Mouse (Mus musculus) CH12.LX (cell line): ENCODE results near the gene Klhdc4. TPM values are rescaled to one million over a fixed set of nuclear protein-coding genes. Genes with fewer than 3 reads are reported as not detected.

Experiments
- DNase-seq: peaks from one replicate; pipeline ENCODE4 v3.0.0-alpha.2; 2013; ENCODE audit errors: extremely low read depth
- H3K27ac ChIP-seq: 2 replicates; pipeline ENCODE4 v1.5.1; 2012; ENCODE audit warnings: low read depth, mild to moderate bottlenecking, control low read depth, moderate library complexity; ENCODE audit not compliant: insufficient read depth
- H3K27me3 ChIP-seq: replicated peaks from 2 replicates; pipeline ENCODE3; 2012; ENCODE audit warnings: inconsistent platforms
- H3K36me3 ChIP-seq, 2 experiments: replicated peaks in 1 of 2; 2 replicates each; pipeline versions ENCODE3 to v1.6.1; 2012; ENCODE audit warnings: inconsistent platforms in 1 of 2, low read length in 1 of 2, mild to moderate bottlenecking in 1 of 2, mixed read lengths in 1 of 2, moderate library complexity in 1 of 2; ENCODE audit not compliant: control insufficient read depth in 1 of 2, insufficient read depth in 1 of 2
- H3K4me1 ChIP-seq, 2 experiments: 2 replicates each; pipeline ENCODE4 v1.6.1; 2012; ENCODE audit warnings: inconsistent platforms in 1 of 2, moderate library complexity in 1 of 2; ENCODE audit not compliant: insufficient read depth in 2 of 2, control insufficient read depth in 1 of 2
- H3K4me2 ChIP-seq: 2 replicates; pipeline ENCODE4 v1.6.1; 2012; ENCODE audit warnings: low read depth, mild to moderate bottlenecking, control low read depth; ENCODE audit not compliant: poor library complexity, insufficient read depth, severe bottlenecking
- H3K4me3 ChIP-seq, 3 experiments: fragments of 150-350 bp in 1 of 3; sonication (generic) in 1 of 3; replicated peaks in 1 of 3; 2 replicates each; pipeline versions ENCODE3 to v1.5.1; 2011 to 2012; ENCODE audit warnings: low read depth in 2 of 3, low read length in 2 of 3, mild to moderate bottlenecking in 2 of 3, moderate library complexity in 2 of 3, control low read depth in 1 of 3, improper control_type of control experiment in 1 of 3, inconsistent platforms in 1 of 3, mixed read lengths in 1 of 3; ENCODE audit not compliant: poor library complexity in 1 of 3
- H3K79me2 ChIP-seq: replicated peaks from 2 replicates; pipeline ENCODE4 v1.6.1; 2012; ENCODE audit warnings: mild to moderate bottlenecking, moderate library complexity; ENCODE audit not compliant: control insufficient read depth, poor library complexity, insufficient read depth, severe bottlenecking; ENCODE audit errors: extremely low read depth
- H3K9ac ChIP-seq: 2 replicates; pipeline ENCODE4 v1.6.1; 2012; ENCODE audit warnings: low read depth, mild to moderate bottlenecking, control low read depth, moderate library complexity; ENCODE audit not compliant: insufficient read depth
- H3K9me3 ChIP-seq: replicated peaks from 2 replicates; pipeline ENCODE3; 2012; ENCODE audit warnings: low read length, inconsistent platforms, mixed read lengths
- BHLHE40 ChIP-seq: IDR thresholded peaks from 2 replicates; pipeline ENCODE4 v1.6.1; 2011; ENCODE audit warnings: mild to moderate bottlenecking, low read depth, low read length, improper control_type of control experiment
- CHD1 ChIP-seq: IDR thresholded peaks from 2 replicates; pipeline ENCODE4 v1.6.1; 2012; ENCODE audit warnings: low read depth, low read length, improper control_type of control experiment, inconsistent platforms
- CHD2 ChIP-seq: IDR thresholded peaks from 2 replicates; pipeline ENCODE4 v1.6.1; 2011; ENCODE audit warnings: low read length, improper control_type of control experiment
- CTCF ChIP-seq, 2 experiments: IDR thresholded peaks in 1 of 2; conservative IDR thresholded peaks in 1 of 2; 2 replicates each; pipeline ENCODE4 v1.5.1; 2011 to 2012; ENCODE audit warnings: low read depth in 2 of 2, low read length in 2 of 2, improper control_type of control experiment in 1 of 2, inconsistent platforms in 1 of 2, mild to moderate bottlenecking in 1 of 2, moderate library complexity in 1 of 2
- E2F4 ChIP-seq: IDR thresholded peaks from 2 replicates; pipeline ENCODE4 v1.6.1; 2011; ENCODE audit warnings: low read depth, low read length, improper control_type of control experiment; ENCODE audit not compliant: insufficient replicate concordance
- ELF1 ChIP-seq: IDR thresholded peaks from 2 replicates; pipeline ENCODE4 v1.6.1; 2014; ENCODE audit warnings: low read depth, mild to moderate bottlenecking, inconsistent platforms, low read length, improper control_type of control experiment
- ETS1 ChIP-seq: conservative IDR thresholded peaks from 2 replicates; pipeline ENCODE4 v1.6.1; 2012; ENCODE audit warnings: low read depth, mild to moderate bottlenecking, inconsistent platforms, low read length, improper control_type of control experiment, moderate library complexity
- HCFC1 ChIP-seq: IDR thresholded peaks from 2 replicates; pipeline ENCODE4 v1.6.1; 2012; ENCODE audit warnings: low read depth, mild to moderate bottlenecking, inconsistent platforms, low read length, improper control_type of control experiment
- IRF4 ChIP-seq: IDR thresholded peaks from 2 replicates; pipeline ENCODE4 v1.6.1; 2014; ENCODE audit warnings: low read depth, mild to moderate bottlenecking, inconsistent platforms, low read length, improper control_type of control experiment
- KAT2A ChIP-seq: IDR thresholded peaks from 2 replicates; pipeline ENCODE4 v1.6.1; 2012; ENCODE audit warnings: low read length, improper control_type of control experiment, inconsistent platforms; ENCODE audit not compliant: insufficient replicate concordance
- MAFK ChIP-seq: IDR thresholded peaks from 2 replicates; pipeline ENCODE4 v1.6.1; 2011; ENCODE audit warnings: low read length, improper control_type of control experiment; ENCODE audit not compliant: insufficient replicate concordance
- MAZ ChIP-seq: IDR thresholded peaks from 2 replicates; pipeline ENCODE4 v1.6.1; 2012; ENCODE audit warnings: low read depth, mild to moderate bottlenecking, inconsistent platforms, low read length, improper control_type of control experiment, moderate library complexity
- MEF2A ChIP-seq: IDR thresholded peaks from 2 replicates; pipeline ENCODE4 v1.6.1; 2014; ENCODE audit warnings: low read depth, mild to moderate bottlenecking, inconsistent platforms, low read length, improper control_type of control experiment, borderline replicate concordance
- NRF1 ChIP-seq: IDR thresholded peaks from 2 replicates; pipeline ENCODE4 v1.6.1; 2014; ENCODE audit warnings: low read depth, mild to moderate bottlenecking, inconsistent platforms, low read length, improper control_type of control experiment, moderate library complexity
- POLR2AphosphoS2 ChIP-seq: IDR thresholded peaks from 2 replicates; pipeline ENCODE4 v1.6.1; 2011; ENCODE audit warnings: low read depth, low read length, improper control_type of control experiment
- SIN3A ChIP-seq: IDR thresholded peaks from 2 replicates; pipeline ENCODE4 v1.6.1; 2012; ENCODE audit warnings: low read length, improper control_type of control experiment, inconsistent platforms
- USF1 ChIP-seq: IDR thresholded peaks from 2 replicates; pipeline ENCODE4 v1.6.1; 2014; ENCODE audit warnings: low read depth, mild to moderate bottlenecking, inconsistent platforms, low read length, improper control_type of control experiment
- USF2 ChIP-seq: conservative IDR thresholded peaks from 2 replicates; pipeline ENCODE4 v1.6.1; 2011; ENCODE audit warnings: low read depth, low read length, improper control_type of control experiment
- ZC3H11A ChIP-seq: IDR thresholded peaks from 2 replicates; pipeline ENCODE4 v1.6.1; 2012; ENCODE audit warnings: low read depth, mild to moderate bottlenecking, inconsistent platforms, low read length, improper control_type of control experiment
- ZKSCAN1 ChIP-seq: IDR thresholded peaks from 2 replicates; pipeline ENCODE4 v1.6.1; 2012; ENCODE audit warnings: low read depth, inconsistent platforms, low read length, improper control_type of control experiment, borderline replicate concordance
- ZMIZ1 ChIP-seq: IDR thresholded peaks from 2 replicates; pipeline ENCODE4 v1.6.1; 2012; ENCODE audit warnings: low read depth, mild to moderate bottlenecking, inconsistent platforms, low read length, improper control_type of control experiment
- ZNF384 ChIP-seq: IDR thresholded peaks from 2 replicates; pipeline ENCODE4 v1.6.1; 2012; ENCODE audit warnings: low read depth, low read length, improper control_type of control experiment, inconsistent platforms
- dilution Hi-C: fragments of 300-500 bp; cut with MboI; formaldehyde crosslinking; loops from 2 replicates; pipeline ENCODE4 v1.14.3; 2020; ENCODE audit warnings: low sequenced_read_pairs; ENCODE audit not compliant: extremely low pct_unique_long_range_greater_than_20kb, extremely low pct_ligation_motif_present
- in situ Hi-C: fragments of 300-500 bp; cut with MboI; formaldehyde crosslinking; loops from 3 replicates; pipeline ENCODE4 v1.14.3; 2019; ENCODE audit warnings: low sequenced_read_pairs, low pct_ligation_motif_present, low pct_unique_long_range_greater_than_20kb, mixed read lengths
- polyA plus RNA-seq: library from polyadenylated mRNA; unstranded; fragments of >175 nt; gene quantifications from 2 replicates; pipeline ENCODE4 v1.2.1, GENCODE M21; 2012; ENCODE audit warnings: low read depth; ENCODE audit not compliant: insufficient read length
- total RNA-seq, 2 experiments: library from RNA; depleted of rRNA; stranded (reverse); fragments of 300-350 nt in 1 of 2; fragments of >200 nt in 1 of 2; gene quantifications; 2 replicates each; pipeline ENCODE4 v1.2.3; 2012 to 2014

The Klhdc4 gene
- total and polyA plus RNA-seq, 3 experiments, result 35.5 to 54.3 (median 51.5) TPM

- peaks cover 0 to 18% of the 10 kb centered on the region in 2 experiments for H3K36me3 ChIP-seq
- no peak overlapping the region for H3K27ac ChIP-seq
- no peak for DNase-seq
- no peak overlapping the region for H3K9ac ChIP-seq
- in situ Hi-C loops (no loop called here), dilution Hi-C loops (no loop called here)
- no peak overlapping the region for H3K4me3 ChIP-seq
- H3K27me3 ChIP-seq, result peaks cover 22% of the 10 kb centered on the region
- no peak overlapping the region for H3K4me2 ChIP-seq
- peaks cover 6% of the 10 kb centered on the region for H3K9me3 ChIP-seq
- TF ChIP-seq CHD1 (no peak), SIN3A (no peak), NRF1 (no peak), ZMIZ1 (no peak), CTCF (conservative IDR thresholded peaks at IDR 0.05 in 1 of 2, IDR thresholded peaks at IDR 0.05 in 1 of 2; ENCODE audit: low read depth in 2 of 2, low read length in 2 of 2) (no peak), MAZ (no peak), KAT2A (no peak), MEF2A (no peak), ZC3H11A (no peak), ETS1 (no peak), USF1 (no peak), E2F4 (no peak), HCFC1 (no peak), ZNF384 (no peak), BHLHE40 (no peak), USF2 (no peak), IRF4 (no peak)
- H3K4me1 ChIP-seq, result peaks cover 15 to 51% of the 10 kb centered on the region in 2 experiments
- no peaks in the 10 kb centered on the region for H3K79me2 ChIP-seq
These were observed 42.8 kb downstream of the Klhdc4 start for GRCm38 (mm10) chr8:121786542-121786941.

GRCm38 (mm10) chr8:121782493-121782892, 46.9 kb downstream of the Klhdc4 start:
- no peak for DNase-seq
- Histone ChIP-seq H3K79me2 (no peaks in the 10 kb centered on the region), H3K27me3 (peaks cover 56% of the 10 kb centered on the region), H3K9ac (no peak overlapping the region), H3K4me3 (no peak overlapping the region), H3K4me2 (no peak overlapping the region), H3K4me1 (peaks cover 0 to 15% of the 10 kb centered on the region in 2 experiments; a peak in 3 of 4 replicates), H3K27ac (no peak overlapping the region), H3K36me3 (no peaks in the 10 kb centered on the region), H3K9me3 (no peaks in the 10 kb centered on the region)
- dilution Hi-C loops, result no loop called here
- in situ Hi-C loops, result no loop called here
- TF ChIP-seq CHD2 (no peak), MAFK (no peak), ZKSCAN1 (no peak), USF1 (no peak), ELF1 (no peak), ETS1 (no peak), POLR2AphosphoS2 (no peak)
